Mouse (Mus musculus) liver, embryonic 11.5 days (tissue): ENCODE measurements around the gene Gli1. TPM values are rescaled to one million over a fixed set of nuclear protein-coding genes. Genes with fewer than 3 reads are reported as not detected.

ENCODE experiments used
- ATAC-seq: fragments of 200-750 bp; cut with Nextera tagmentation; replicated peaks from 2 replicates; pipeline ENCODE4 v1.8.0; 2017; ENCODE audit warnings: moderate number of reproducible peaks, mild to moderate bottlenecking, moderate TSS enrichment, moderate library complexity; ENCODE audit not compliant: low FRiP score
- DNase-seq: peaks from one replicate; pipeline ENCODE4 v3.0.0-alpha.2; 2017; ENCODE audit warnings: low spot score
- H3K27ac ChIP-seq: fragments of 300-500 bp; sonication (generic); 2 replicates; pipeline ENCODE4 v1.5.1; 2014; ENCODE audit warnings: mild to moderate bottlenecking, low read depth, low read length, control low read depth
- H3K27me3 ChIP-seq: fragments of 300-500 bp; sonication (generic); replicated peaks from 2 replicates; pipeline ENCODE4 v1.6.1; 2014; ENCODE audit warnings: low read length, mixed read lengths; ENCODE audit not compliant: control insufficient read depth, insufficient read depth
- H3K36me3 ChIP-seq: fragments of 300-500 bp; sonication (generic); 2 replicates; pipeline ENCODE4 v1.6.1; 2014; ENCODE audit warnings: mild to moderate bottlenecking, low read length, moderate library complexity, mixed read lengths; ENCODE audit not compliant: control insufficient read depth, insufficient read depth
- H3K4me1 ChIP-seq: fragments of 300-500 bp; sonication (generic); replicated peaks from 2 replicates; pipeline ENCODE4 v1.6.1; 2014; ENCODE audit warnings: low read length, mixed read lengths; ENCODE audit not compliant: control insufficient read depth, insufficient read depth
- H3K4me2 ChIP-seq: fragments of 300-500 bp; sonication (generic); 2 replicates; pipeline ENCODE4 v1.6.1; 2014; ENCODE audit warnings: mild to moderate bottlenecking, control low read depth, moderate library complexity
- H3K4me3 ChIP-seq: fragments of 300-500 bp; sonication (generic); 2 replicates; pipeline ENCODE4 v1.5.1; 2014; ENCODE audit warnings: low read depth, low read length, control low read depth
- H3K9ac ChIP-seq: fragments of 300-500 bp; sonication (generic); 2 replicates; pipeline ENCODE4 v1.6.1; 2014; ENCODE audit warnings: low read depth, low read length, control low read depth
- H3K9me3 ChIP-seq: fragments of 300-500 bp; sonication (generic); 2 replicates; pipeline ENCODE4 v1.6.1; 2016; ENCODE audit warnings: low read length, inconsistent platforms, mixed read lengths; ENCODE audit not compliant: control insufficient read depth
- WGBS: fragments of 180-500 bp; shearing (Covaris S2); extraction: QIAGEN DNeasy Blood & Tissue Kit; methylation state at CpG from one replicate; pipeline ENCODE4 v1.1.7; 2014; 5-methylcytosine and 5-hydroxymethylcytosine counted together
- polyA plus RNA-seq: library from polyadenylated mRNA; unstranded; fragments of >200 nt; fragmentation: Nextera tagmentation; extraction: Ambion mirVana; gene quantifications from 2 replicates; pipeline ENCODE4 v1.2.1, GENCODE M21; 2014

Gli1 gene
- polyA plus RNA-seq, 1 experiment from 2014 or later: 2.1 TPM

DNA sequence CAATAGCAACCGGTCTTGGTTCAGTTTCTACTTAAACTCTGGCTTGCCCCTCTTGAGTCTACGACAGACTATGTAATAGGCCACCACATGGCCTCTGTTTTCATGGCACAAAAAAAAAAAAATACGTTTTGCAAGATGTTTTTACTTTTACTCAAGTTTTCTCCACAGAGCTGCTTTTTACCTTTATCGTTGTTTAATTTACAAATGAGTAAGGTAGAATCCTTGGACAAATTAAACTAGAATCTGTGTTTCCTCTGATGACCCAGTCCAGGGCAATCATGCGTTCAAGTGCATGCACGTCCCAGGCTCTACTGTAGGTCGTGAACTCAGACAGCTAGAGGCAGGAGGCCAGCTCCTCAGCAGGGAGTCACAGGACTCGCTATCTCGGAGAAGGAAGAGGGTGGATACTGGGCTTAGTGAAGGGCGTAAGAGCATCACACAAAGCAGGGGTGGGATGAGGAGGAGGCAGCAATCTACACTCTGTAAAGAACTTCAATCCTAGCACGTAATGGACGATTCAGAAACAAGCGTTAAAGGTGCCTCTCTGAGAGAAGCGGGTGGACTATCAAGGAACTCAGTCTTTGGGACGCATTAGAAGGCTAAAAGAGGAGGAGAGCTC is 52.1 kb downstream of the Gli1 start:
- Histone ChIP-seq H3K27me3 (no peaks in the 10 kb centered on the region), H3K9ac (peak overlapping the region; percentile 90), H3K4me3 (peak overlapping the region; percentile 86), H3K4me2 (peak overlapping the region; percentile 98), H3K36me3 (peaks cover 40% of the 10 kb centered on the region), H3K27ac (peak overlapping the region; percentile 99), H3K9me3 (no peaks in the 10 kb centered on the region), H3K4me1 (peaks cover 51% of the 10 kb centered on the region)
- WGBS: 2% methylated on average over 15 of the region's 15 CpGs
- DNase-seq (no peak), ATAC-seq (peak; percentile 40)

DNA sequence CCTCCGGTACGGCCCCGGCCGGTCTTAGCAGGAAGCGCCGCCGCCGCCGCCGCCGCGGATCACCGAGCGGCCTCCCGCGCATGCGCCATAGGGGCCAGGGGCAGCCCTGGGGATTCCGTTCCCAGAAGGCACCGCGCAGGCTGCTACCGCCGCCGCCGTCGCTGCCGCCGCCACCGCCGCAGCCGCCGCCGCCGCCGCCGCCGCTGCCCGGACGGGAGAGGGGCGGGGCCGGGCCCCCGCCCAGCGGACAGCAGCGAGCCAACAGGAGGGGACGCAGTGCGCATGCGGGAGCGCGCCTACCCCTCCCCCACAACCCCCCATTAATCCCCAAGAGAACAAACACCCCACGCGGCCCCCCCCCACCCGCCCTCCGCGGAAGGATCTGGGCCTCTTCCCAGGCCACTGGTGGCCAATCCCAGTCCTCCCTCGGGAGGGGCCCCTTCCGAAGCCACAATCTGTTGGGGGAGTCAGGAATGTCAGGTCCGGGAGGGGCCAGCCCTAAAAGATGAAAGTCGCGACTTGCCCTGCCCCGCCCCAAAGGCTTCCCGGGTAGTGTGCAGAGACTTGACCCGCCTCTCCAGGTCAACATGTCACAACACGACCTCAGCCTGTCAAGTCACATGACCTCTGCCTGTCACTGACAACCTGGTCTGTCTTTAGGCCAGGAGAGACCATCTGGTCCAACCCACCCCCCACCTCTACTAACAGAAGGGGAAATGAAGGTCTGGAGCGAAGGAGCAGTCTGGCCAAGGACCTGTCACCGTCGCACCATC is 52.8 kb downstream of the Gli1 start, which contains the start of gene Mbd6:
Mbd6 (minus strand) TSS at position 219 of the 773 bp plus-strand sequence.
- peak; percentile 94 for DNase-seq
- H3K27ac ChIP-seq: peak within 1 kb of the TSS; percentile 99
- peak within 1 kb of the TSS; percentile 90 for H3K9ac ChIP-seq
- H3K4me3 ChIP-seq: peak within 1 kb of the TSS; percentile 86
- 0% methylated on average over 45 of the region's 65 CpGs for WGBS
- no peaks in the 10 kb centered on the region for H3K27me3 ChIP-seq
- peaks cover 51% of the 10 kb centered on the region for H3K4me1 ChIP-seq
- H3K4me2 ChIP-seq: peak within 1 kb of the TSS; percentile 98
- no peaks in the 10 kb centered on the region for H3K9me3 ChIP-seq
- ATAC-seq: peak; percentile 40
- H3K36me3 ChIP-seq: peaks cover 40% of the 10 kb centered on the region

DNA sequence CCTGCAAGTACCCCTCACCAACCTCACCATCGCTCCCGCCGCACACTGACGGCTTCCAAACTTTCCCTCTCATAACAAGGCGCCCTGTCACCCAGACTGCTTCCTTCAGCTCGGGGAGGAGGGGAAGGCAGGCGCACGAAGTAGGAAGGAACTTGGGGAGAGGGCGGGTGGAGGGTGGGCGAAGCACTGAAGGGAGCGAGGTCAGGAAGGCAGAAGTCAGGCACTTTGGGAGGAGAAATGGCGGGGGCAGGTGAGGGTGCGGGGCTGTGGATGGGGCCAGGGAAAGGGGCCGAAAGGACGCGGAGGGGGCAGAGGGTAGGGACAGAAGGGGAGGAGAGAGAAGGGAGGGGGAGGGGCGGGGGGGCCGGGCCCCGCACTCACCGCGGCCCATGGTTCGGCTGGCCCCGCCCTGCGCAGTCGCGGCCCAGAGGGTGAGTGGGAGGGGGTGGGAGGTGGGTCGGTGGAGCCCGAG is 53.4 kb downstream of the Gli1 start:
- no peak for DNase-seq

DNA sequence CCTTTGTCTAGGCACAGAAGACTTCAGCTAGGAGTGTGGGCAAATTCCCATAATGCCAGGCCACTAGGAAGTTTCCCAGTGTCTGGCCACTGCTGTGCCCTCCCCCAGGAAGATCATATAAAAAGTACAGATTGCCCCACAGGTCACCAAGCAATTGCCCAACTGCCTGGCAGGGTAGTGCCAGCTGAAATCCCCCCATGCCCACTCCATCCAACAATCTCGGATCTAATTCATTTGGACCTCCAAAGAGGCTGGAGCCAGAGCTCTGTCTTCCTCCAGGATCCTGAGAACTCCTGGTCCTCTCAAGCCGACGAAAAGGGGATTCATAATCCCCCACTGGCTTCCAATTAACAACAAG is 53.9 kb downstream of the Gli1 start:
- peak overlapping the region; percentile 99 for H3K27ac ChIP-seq
- no peaks in the 10 kb centered on the region for H3K27me3 ChIP-seq
- 0% methylated on average over 3 of the region's 3 CpGs for WGBS
- H3K36me3 ChIP-seq: peaks cover 39% of the 10 kb centered on the region
- peak overlapping the region; percentile 86 for H3K4me3 ChIP-seq
- no peaks in the 10 kb centered on the region for H3K9me3 ChIP-seq
- ATAC-seq: no peak
- H3K9ac ChIP-seq: peak overlapping the region; percentile 90
- peak overlapping the region; percentile 98 for H3K4me2 ChIP-seq
- H3K4me1 ChIP-seq: peaks cover 45% of the 10 kb centered on the region
- DNase-seq: no peak

More for the DNA sequence above, 53.4 kb downstream of the Gli1 start:
- peak overlapping the region; percentile 98 for H3K4me2 ChIP-seq
- H3K4me3 ChIP-seq: peak overlapping the region; percentile 86
- H3K27ac ChIP-seq: peak overlapping the region; percentile 99
- WGBS: 1% methylated on average over 22 of the region's 28 CpGs
- H3K36me3 ChIP-seq: peaks cover 39% of the 10 kb centered on the region
- H3K4me1 ChIP-seq: peaks cover 49% of the 10 kb centered on the region
- H3K27me3 ChIP-seq: no peaks in the 10 kb centered on the region
- peak overlapping the region; percentile 90 for H3K9ac ChIP-seq
- H3K9me3 ChIP-seq: no peaks in the 10 kb centered on the region
- ATAC-seq: peak; percentile 12

DNA sequence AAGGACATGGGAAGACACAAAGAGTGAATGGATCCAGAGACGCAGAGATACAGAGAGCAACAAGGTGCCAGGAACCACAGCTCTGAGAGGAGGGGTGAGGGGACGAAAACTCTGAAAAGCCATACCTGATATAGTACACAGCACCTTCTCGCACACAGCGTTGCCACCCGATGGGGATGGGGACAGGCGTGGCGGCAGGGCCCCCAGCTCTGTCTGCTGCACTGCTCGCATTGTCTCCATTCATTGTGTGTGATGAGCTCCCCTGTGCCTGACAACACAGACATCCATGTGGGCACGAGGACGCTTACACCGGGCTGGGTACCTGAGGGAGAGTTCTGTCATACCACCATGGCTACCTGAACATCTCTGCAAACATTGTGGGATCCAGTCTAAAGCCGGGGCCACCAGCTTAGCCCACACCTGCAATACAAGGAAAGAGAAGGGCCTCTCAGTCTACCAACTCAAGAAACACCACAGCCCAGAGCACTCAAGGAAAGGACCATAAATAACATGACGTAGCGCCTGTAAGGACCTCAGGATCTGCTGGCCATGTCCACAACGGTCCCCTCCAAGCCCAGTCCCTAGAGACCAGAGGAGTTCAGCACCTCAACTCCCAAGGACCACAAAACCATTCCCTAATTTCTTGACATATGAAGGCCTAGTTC is 54.4 kb downstream of the Gli1 start:
- Histone ChIP-seq H3K9ac (peak overlapping the region; percentile 90), H3K4me3 (peak overlapping the region; percentile 86), H3K4me2 (peak overlapping the region; percentile 98), H3K36me3 (peaks cover 42% of the 10 kb centered on the region), H3K27me3 (no peaks in the 10 kb centered on the region), H3K9me3 (no peaks in the 10 kb centered on the region), H3K4me1 (peaks cover 41% of the 10 kb centered on the region), H3K27ac (peak overlapping the region; percentile 99)
- ATAC-seq (no peak), DNase-seq (no peak)
- WGBS: 74% methylated on average over 15 of the region's 15 CpGs

DNA sequence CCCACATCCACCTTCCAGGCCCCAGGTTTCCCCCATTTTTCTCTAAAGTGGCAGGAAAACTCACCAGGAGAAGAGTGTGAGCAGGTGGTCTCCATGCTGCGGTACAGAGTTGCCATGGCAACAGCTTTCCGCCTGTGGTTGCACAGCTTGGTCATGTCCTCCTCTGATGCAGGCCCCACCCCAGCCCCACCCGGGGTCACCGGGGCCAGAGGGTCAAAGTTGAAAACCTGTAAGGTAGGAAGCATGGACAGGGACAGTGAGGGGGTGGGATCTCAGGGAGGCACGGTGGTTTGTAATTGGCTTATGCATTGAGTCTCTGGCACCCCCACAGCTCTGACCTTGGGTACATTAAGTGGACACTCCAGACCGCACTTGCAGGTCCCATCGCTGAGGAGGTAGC is 55.0 kb downstream of the Gli1 start:
- no peaks in the 10 kb centered on the region for H3K27me3 ChIP-seq
- H3K36me3 ChIP-seq: peaks cover 49% of the 10 kb centered on the region
- H3K27ac ChIP-seq: no peak overlapping the region; the same call in 1 of the 2 replicates
- H3K9me3 ChIP-seq: no peaks in the 10 kb centered on the region
- H3K9ac ChIP-seq: peak overlapping the region; percentile 90
- peak overlapping the region; percentile 98 for H3K4me2 ChIP-seq
- ATAC-seq: no peak
- peaks cover 35% of the 10 kb centered on the region for H3K4me1 ChIP-seq
- H3K4me3 ChIP-seq: peak overlapping the region; percentile 86
- WGBS: 61% methylated on average over 7 of the region's 7 CpGs
- no peak for DNase-seq

DNA sequence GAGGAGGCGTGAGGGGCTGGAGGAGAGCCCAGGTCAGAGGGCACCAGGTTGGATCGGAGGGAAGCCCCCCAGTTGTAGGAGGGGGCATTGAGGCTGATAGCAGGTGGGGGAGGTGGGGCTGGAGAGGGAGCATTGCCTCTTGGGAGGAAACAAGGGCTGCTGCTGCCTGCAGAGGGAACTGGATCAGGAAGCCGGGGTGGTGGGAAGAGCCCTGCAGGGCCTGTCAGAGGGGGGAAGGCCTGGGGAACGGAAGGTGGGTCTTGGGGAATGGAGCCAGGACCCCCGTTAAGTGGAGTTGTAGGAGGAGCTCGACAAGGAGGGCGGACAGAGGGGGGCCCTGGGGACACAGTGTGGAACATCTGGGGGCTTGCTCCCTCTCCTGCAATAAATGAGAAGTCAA is 55.6 kb downstream of the Gli1 start:
- Histone ChIP-seq H3K27ac (no peak overlapping the region), H3K4me1 (peaks cover 33% of the 10 kb centered on the region), H3K9ac (peak overlapping the region; percentile 90; the same call in 1 of the 2 replicates), H3K4me3 (peak overlapping the region; percentile 15), H3K36me3 (peaks cover 51% of the 10 kb centered on the region), H3K4me2 (peak overlapping the region; percentile 98; the same call in 1 of the 2 replicates), H3K9me3 (no peaks in the 10 kb centered on the region), H3K27me3 (no peaks in the 10 kb centered on the region)
- ATAC-seq (no peak), DNase-seq (no peak)
- WGBS: 80% methylated on average over 7 of the region's 7 CpGs

DNA sequence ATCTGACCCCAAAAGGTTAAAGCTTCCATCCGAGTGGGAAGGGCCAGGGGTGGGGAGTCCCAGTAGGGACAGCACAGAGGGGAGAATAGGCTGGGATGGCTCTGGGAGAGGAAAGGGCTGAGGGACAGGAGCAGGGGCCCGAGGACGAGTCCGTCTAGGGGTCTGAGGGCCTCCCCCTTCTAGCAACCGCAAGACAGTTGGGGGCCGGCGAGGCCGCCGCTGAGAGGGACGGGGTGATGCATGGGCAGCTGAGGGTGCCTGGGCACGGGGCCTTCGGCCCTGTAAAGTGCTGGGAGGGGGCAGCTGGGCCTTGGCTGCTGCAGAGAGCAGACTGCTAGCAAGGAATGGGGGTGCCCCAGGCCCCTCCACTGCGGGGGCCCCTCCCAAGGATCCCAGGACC is 56.1 kb downstream of the Gli1 start:
- Histone ChIP-seq H3K27ac (no peak overlapping the region), H3K4me3 (no peak overlapping the region), H3K36me3 (peaks cover 55% of the 10 kb centered on the region), H3K4me2 (no peak overlapping the region), H3K9me3 (no peaks in the 10 kb centered on the region), H3K9ac (no peak overlapping the region), H3K27me3 (no peaks in the 10 kb centered on the region), H3K4me1 (peaks cover 33% of the 10 kb centered on the region)
- ATAC-seq (no peak), DNase-seq (no peak)
- WGBS: 86% methylated on average over 13 of the region's 13 CpGs
